Mouse (Mus musculus) embryo, embryonic 10.5 days (tissue): ENCODE results near the gene Limch1.

ENCODE experiments used
- DNase-seq: peaks from one replicate; pipeline ENCODE4 v3.0.0-alpha.2; 2015; ENCODE audit warnings: low spot score

The Limch1 gene

DNA sequence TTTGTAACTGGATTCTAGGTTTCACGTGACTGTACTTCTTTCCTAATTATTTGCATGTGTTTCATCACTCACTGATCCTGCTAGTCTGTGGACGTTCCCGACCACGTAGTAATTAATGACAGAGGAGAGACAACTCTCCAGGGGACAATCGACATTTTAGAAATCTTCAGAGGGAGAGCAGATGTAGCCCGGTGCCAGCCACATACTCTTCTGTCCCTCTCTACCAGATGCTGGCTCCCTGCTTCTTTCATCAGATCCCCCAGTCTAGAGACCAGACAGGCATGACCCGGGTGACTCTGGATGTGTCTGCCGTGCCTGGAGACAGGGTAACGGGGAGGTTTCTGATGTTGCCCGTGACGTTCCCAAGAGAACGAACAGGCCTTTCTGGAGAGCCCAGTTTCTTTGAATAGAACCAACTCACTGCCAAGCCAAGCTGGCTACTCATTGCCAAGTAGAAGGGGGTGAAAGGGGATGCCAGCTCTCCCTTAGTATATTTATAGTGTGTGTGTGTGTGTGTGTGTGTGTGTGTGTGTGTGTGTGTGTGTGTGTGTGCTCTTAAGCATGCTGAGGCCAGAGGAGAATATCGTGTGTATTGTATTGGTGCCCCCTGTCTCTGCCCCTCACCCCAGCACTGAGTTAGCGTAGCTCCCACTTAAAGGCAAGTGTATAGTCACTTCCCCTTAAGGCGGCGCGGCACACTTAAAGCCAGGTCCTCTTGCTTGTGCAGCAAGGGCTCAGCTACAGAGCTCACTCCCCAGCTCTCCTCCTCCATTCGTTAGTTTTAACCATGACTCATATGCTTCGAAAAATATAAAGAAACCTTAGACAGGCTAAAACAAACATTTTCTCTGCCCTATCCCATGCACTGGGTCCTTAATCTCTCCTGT lies 233.9 kb downstream of the Limch1 start:
- DNase-seq: peak; percentile 64

GRCm38 (mm10) chr5:66980862-66981261 lies 235.2 kb downstream of the Limch1 start:
- DNase-seq: no peak

DNA sequence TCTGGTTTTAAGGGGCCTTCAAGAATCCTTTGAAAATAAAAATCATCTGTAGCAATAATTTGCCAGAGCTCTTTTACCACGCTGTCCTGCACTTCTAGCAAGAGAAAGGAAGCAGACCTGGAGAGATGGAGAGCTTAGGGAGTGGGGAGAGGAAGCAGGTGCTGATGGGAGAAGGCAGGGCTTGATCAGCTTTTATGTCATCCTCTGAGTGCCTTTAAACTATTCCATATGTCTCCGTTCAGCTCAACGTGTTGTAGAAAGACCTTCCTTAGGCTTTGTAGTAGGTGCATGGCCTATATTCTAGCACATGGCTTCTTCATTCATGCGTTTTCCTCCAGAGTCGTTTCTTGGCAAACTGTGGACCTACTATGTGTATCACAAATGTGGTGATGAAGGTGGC lies 237.5 kb downstream of the Limch1 start:
- no peak for DNase-seq

GRCm38 (mm10) chr5:66988926-66989325 lies 243.3 kb downstream of the Limch1 start:
- DNase-seq: no peak

DNA sequence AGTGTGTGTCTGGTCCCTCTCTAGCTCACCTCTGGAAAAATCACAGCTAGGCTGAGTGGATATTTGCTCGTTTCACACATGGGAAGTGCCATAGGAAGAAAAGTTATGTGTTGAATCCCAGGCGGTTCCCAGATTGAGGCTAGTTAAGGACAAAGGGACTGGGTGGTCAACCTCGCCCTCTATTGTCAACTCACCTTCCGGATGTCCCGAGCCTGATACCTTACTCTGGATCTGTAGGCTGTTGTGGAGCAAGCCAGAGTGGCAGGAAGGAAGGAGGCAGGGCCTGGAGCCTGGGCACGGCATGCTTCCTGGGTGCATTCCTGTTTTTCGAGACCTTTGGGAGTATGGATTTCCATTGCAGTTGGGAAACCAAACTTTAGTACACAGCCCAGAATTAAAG lies 243.9 kb downstream of the Limch1 start:
- no peak for DNase-seq

- DNase-seq: no peak
Observed at GRCm38 (mm10) chr5:66992401-66992800, 246.8 kb downstream of the Limch1 start.

GRCm38 (mm10) chr5:66993076-66993475 lies 247.4 kb downstream of the Limch1 start:
- DNase-seq: peak; percentile 40

GRCm38 (mm10) chr5:66996124-66996523 lies 250.5 kb downstream of the Limch1 start:
- DNase-seq: peak; percentile 77

DNA sequence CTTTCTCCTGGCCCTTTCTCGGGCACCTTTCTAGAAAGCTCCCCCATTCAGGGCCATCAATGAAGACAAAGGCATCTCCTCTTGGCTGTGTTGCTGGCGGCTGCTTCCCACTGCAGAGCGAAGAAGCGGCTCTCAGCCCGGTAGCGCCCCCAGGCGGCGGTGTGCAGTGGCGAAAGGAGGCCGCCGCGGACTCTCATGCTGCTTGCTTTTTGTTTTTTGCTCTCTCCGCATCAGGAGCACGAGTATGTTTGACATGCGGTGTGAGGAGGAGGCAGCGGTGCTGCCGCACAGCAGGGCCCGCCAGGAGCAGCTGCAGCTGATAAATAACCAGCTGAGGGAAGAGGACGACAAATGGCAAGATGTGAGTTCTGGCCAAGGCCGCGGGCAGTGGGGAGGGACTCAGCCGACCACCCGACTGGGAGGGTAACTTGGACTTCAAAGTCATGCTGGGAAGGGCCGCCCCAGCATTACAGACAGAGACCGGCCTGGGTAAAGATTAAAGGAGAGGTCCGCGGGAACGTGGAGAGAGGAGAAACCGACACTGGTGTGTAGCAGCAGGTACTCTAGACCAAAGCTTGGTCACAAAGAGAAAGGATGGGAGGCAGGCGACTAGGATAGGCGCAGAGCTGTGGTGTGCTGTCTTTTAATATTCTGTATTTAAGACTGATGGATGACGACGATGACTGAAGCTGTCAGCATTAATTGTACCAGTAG lies 251.4 kb downstream of the Limch1 start:
- DNase-seq: peak; percentile 94

DNA sequence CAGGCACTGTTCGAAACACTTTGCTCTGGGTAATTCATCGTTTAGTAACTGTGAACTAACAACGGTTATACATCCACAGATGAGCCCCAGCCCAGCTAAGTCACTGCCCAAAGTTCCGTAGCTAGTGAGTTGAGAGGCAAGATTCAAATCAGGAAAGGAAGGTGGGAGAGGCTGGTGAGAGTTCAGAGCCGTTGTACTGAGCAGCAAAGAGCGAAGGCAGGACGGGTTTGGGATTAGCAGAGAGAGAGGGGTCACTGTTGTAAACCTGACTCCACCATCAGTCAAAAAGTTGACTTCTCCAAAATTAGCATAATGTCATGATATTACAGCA lies 251.9 kb downstream of the Limch1 start:
- DNase-seq: no peak

DNA sequence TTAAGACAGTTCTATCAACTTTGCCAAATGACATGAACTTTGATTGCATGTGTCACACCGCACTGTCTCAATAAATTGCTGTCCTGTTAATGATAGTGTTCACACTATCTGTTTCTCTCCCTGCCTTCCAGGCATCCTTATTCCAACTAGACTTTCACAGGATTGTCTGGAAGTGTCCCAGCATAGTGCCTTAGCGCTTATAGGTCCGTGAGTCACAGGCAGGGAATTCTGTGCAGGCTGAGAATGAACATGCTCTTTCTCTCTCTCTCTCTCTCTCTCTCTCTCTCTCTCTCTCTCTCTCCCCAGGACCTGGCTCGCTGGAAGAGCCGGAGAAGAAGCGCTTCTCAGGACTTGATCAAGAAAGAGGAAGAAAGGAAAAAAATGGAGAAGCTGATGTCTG lies 252.7 kb downstream of the Limch1 start:
- DNase-seq: no peak

- no peak for DNase-seq
Observed at GRCm38 (mm10) chr5:67002346-67002745, 256.7 kb downstream of the Limch1 start.

- no peak for DNase-seq
Observed at GRCm38 (mm10) chr5:67004619-67005018, 259.0 kb downstream of the Limch1 start.

DNA sequence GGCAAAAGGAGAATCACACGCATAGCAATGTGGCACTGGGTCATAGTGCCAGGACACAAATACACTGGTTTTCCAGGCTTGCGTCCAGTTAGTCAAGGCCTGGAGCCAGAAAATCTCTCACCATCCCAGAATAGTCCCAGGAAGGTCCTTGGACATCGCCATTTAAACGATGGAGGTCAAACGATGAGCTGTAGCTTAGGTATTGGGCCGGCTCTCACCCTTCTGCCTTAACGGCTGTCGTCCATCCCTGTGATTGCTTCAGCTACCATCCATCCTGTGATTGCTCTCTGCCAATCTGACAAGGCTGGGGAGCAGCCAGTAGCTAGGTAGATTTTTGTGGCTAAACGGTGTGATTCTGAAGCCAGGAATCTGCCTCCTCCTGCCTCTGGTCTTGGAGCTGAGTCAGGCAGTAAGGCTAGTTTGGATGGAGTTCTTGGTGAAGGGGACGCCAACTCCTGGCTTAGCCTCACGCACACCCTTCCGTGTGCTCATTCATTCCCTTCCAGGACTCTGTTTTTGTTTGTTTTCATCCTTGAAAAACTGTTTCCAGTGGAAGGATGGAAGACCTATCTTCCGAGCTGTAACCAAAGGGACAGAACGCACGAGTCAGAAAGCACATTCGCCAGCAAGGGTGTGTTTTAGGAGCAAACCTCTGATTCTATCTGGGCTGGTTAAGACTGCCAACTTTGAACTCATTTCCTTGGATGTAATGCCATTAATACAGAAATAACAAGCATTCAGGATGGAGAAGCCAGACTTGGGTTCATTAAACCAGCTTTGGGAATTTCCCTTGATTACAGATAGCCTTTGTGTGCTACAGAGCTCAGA lies 265.6 kb downstream of the Limch1 start:
- DNase-seq: no peak

DNA sequence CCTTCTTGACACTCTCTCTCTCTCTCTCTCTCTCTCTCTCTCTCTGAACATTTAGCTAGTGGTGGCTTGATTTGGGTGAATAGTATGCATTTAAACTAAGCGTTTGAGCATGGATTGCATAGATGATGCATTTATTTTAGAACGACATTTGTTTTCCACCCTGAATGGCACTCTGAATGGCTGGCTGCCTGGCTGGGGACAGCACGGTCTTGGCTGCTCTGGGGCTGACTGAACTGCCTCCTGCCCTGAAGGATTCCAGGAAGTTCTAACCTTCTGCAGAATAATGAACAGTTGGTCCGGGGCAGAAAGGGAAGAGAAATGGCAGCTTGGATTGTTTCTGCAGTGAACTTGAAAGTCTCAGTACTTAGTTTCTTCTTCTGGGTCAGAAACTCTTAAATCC lies 266.4 kb downstream of the Limch1 start:
- no peak for DNase-seq

- DNase-seq: no peak
Observed at GRCm38 (mm10) chr5:67013926-67014325, 268.3 kb downstream of the Limch1 start.

DNA sequence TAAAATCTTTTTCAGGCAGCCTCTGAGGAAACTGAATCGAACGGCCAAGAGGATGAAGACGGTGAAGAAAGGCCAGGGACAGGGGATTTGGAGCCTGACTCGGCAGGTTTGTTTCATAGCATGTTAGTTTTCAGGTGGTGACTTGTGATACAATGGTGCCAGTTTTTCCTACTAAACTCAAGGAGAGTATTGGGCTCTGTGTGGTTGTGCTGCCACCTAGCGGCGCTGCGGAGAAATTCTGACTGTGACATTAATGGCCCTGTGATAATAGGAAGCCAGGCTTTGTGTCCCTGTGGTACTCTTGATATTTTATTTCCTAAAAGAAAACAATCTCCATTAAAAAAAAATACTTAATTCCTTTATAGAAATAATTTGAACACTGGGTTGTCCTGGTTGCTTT lies 270.8 kb downstream of the Limch1 start:
- DNase-seq: peak; percentile 89

DNA sequence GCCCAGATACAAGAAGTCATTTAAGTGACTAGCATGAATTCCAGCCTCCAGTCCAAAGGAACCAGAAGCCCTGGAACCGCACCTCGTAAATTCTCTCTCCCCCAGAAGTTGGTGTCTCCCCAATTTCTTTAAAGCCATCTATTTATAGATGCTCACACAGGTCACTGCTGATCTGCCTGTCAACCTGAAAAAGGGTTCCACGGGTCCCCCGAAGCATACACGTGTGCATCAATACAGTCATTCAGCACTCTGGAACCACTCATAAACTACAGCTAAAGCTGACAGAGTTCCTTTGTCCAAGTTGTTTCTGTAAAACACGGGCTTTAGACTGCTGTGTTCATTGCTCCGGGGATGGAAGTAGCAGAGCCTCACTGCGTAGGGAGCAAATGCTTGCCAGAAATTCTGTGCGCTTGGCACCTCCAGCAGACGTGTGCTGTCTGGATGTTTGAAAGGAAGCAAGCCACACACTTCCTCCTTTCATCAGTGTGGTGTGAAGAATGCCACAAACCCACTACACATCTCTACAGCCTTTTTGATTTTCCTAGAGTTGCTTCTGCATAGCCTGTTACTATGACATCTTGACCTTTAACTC lies 278.9 kb downstream of the Limch1 start:
- DNase-seq: no peak

DNA sequence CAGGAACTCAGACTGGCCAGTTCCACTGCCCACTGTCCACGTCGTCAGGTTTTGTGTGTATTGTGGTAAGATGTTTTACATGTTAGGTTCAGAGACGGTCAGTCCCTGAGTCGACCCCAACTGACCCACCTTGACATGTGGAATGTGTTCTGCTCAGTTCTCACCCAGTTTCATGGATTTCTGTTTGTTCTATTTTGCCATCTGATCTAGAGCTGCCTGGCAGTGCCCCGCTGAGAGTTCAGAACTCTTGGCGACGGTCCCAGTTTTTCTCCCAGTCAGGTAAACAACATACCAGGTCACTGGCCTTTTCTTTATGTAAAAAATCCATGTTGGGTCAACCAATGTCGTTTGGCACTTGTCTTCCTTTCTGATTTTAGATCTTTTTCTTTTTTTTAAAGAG lies 279.5 kb downstream of the Limch1 start:
- no peak for DNase-seq

- no peak for DNase-seq
Observed at GRCm38 (mm10) chr5:67025581-67025980, 280.0 kb downstream of the Limch1 start.

- DNase-seq: peak; percentile 29
Observed at GRCm38 (mm10) chr5:67028786-67029185, 283.2 kb downstream of the Limch1 start.

- DNase-seq: no peak
Observed at GRCm38 (mm10) chr5:67029946-67030345, 284.3 kb downstream of the Limch1 start.
